Mouse (Mus musculus): ENCODE results near the gene Tnik.
A peak's percentile ranks its signal among the peaks of the same experiment; 100 is the strongest.

The Tnik gene

DNA sequence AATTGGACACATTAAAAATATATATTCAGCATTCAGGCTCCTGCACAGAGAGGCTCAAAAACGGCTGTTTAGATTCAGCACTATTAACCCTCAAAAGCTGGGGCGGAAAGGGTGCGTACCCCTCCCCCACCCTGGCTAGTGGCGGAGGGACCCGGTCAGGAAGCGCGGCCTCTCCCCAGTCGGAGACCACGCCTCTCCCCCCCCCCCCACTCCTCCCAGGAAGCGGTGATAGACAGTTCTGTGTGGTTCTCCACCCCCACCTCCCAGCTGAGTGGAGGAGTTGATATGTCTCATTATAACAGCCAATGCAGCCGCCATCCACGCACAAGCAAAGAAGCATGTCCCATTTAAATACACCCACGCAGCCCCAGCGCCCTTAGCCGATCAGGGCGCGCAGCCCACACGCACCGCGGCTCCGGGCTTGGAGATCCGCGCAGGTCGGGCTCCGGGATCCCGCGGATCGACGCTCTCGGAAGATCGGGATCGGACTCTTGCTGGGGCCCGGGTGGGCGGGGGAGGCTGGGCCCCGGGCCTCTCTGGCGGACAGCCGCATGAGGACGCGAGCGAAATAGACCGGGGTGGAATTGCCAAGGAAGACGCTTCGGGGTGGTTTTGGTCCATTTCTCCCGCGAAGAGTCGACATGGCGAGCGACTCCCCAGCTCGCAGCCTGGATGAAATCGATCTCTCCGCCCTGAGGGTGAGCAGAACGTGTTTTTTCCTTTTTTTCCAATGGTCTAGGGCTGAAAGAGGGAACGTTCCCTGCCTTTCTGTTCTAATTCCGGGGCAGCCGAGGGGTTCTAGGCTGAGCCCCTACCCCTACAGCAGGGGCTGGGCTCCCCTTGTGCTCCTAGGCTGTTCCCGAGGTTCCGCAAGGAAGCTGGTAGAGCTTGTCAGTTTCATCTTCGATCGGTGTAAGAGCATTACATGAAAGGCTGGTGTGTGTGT is at the start of gene Tnik:
Tnik (plus strand) TSS at position 213 of the 946 bp plus-strand sequence.
- peak; percentile 47 to 58 for DNase-seq

GRCm38 (mm10) chr3:28214886-28215311 is 48.1 kb upstream of the Tnik start:
- DNase-seq = peak in 1 of 2 experiments; percentile 10

DNA sequence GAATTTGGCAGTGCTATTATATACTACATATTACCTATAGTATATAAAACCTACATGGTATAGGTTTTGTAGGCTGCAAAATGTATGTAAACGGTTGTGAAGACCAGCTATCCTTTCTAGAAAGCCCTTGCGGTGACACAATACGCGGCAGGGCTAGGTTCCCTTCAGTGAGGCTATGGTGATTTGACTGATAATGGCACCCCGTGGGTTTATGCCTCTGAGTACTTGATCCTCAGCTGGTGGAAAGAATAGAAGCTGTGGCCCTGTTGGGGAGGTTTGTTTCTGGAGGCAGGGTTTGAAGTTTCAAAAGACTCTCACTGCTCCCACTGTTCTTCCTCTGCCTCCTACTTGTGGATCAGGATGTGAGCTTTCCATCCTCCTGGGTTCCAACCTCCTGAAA is 46.0 kb upstream of the Tnik start:
- DNase-seq = no peak

GRCm38 (mm10) chr3:28219533-28219932 is 43.5 kb upstream of the Tnik start:
- DNase-seq = no peak

GRCm38 (mm10) chr3:28219964-28220363 is 43.0 kb upstream of the Tnik start:
- no peak for DNase-seq

DNA sequence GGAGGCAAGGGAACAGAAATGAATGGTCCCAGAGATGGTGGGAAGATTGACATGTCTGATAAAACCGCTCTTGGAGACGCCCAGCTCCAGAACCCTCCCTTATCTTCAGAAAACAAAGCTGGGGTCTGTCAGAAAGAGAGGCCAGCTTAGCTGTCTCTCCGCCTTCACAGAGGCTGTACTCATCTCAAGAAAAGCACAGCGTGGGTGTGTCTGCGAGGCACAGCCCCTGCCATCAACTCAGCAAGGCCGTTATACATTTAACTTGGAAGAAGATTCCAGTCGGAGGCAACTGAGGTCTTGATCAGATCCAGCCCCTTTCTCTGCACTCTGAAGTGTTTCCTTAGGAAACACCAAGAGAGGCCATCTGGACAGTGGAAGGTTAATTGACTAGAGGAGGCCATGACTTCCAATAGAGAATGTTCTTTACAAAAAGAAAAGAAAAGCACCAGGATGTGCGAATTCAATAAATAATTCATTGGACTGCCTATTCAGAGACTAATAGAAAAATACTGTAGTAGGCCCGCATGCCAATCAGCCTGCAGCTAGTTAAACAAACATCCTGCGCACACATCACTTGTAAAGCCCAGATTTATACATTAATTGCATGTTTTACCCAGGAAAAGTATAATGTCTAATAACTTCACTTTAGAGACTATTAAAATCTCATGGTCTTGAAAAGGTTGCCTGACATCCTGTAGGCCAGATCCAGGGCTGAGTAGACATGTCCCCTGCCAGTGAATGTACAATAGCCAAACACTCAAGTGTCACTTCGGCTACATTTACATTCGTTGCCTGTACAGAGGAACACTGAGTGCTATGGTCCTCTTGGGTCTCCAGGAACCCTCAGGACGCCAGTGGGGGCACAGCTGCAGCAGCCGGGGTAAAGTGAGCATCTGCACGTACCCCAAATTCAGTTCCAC is 38.3 kb upstream of the Tnik start:
- no peak for DNase-seq

DNA sequence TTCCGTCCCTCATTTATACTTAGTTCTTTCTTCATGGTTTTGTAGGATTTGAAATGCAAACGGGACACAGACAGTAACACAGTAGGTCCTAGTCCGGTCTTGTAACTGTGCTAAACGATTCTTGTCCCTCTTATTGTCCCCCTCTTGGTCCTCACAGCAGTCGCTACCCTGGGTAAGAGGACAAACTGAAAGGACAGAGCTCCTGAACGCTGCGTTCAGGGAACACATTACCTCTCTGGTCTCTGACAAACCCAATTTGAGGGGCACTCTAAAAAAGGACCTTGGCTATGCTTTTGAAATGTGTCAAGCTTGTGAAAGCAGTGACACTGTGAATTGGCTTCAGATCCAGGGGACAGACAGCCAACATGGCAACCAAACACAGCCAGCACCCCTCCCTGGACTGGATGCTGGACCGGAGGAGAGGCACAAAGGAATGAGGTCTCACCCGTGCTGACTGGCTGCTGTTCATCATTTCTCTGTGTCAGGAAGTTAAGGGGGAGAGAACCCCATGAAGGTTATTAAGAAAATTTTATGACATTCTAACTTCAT is 37.6 kb upstream of the Tnik start:
- no peak for DNase-seq

- no peak for DNase-seq
Measured at GRCm38 (mm10) chr3:28226181-28226580, 36.8 kb upstream of the Tnik start.

- DNase-seq = no peak
Measured at GRCm38 (mm10) chr3:28228930-28229329, 34.1 kb upstream of the Tnik start.

GRCm38 (mm10) chr3:28229503-28229902 is 33.5 kb upstream of the Tnik start:
- DNase-seq = no peak

DNA sequence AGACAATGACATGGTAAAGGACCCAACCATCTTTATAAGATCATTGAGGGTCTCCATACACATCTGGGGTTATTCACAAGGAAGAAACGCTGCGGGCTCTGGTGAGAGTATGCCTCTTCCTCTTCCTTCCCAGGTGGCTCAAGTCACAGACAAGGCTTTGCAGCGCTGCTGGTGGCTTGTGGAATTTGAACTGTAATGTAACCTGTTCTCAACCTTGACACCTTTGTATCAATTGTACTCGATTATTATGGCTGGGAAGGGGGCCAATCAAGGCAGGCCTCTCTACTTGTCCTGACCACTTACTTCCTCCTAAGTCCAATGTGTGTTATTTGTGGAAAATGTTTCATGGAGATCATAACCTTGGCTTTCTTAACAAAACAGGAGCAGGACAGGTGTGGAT is 30.1 kb upstream of the Tnik start:
- no peak for DNase-seq

DNA sequence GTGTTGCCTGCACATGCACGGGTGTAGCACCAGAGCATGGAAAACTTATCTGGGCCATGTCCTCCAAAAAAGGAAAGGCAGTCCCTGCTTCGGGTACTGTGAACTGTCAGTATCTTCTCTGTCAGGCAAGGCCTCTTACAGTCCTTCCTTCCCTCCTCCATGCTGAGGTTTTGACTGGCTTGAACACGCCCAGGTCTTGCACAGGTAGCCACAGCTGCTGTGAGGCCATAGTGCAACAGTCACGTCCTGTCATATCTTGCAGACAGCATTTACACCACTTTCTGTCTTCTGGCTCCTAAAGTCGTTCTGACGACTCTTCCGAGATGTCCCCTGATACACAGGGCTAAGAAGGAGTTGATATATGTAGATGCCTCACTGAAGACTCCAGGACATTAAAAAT is 28.8 kb upstream of the Tnik start:
- no peak for DNase-seq

- DNase-seq = no peak
Measured at GRCm38 (mm10) chr3:28236689-28237088, 26.3 kb upstream of the Tnik start.

- DNase-seq = no peak
Measured at GRCm38 (mm10) chr3:28238136-28238535, 24.9 kb upstream of the Tnik start.

DNA sequence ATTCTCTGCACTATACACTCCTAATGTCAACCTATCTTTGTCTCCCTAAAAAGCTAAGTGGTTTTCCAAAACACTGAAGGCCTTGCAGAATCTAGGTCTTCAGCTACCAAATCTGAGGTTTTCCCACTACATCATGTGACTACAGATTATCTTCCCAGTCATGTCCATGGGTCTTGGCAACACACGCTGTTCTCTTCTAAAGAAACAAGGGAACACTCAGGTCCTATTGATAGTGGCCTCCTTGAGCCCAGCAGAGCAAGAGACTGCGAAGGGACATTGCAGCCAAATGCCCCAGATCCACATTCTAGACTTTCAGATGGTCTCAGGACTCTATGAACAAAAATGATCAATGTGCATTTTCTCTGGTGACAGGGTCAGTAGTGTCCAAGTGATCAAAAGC is 20.5 kb upstream of the Tnik start:
- no peak for DNase-seq

- no peak for DNase-seq
Measured at GRCm38 (mm10) chr3:28244244-28244890, 18.6 kb upstream of the Tnik start.

- no peak for DNase-seq
Measured at GRCm38 (mm10) chr3:28248255-28248957, 14.6 kb upstream of the Tnik start.

DNA sequence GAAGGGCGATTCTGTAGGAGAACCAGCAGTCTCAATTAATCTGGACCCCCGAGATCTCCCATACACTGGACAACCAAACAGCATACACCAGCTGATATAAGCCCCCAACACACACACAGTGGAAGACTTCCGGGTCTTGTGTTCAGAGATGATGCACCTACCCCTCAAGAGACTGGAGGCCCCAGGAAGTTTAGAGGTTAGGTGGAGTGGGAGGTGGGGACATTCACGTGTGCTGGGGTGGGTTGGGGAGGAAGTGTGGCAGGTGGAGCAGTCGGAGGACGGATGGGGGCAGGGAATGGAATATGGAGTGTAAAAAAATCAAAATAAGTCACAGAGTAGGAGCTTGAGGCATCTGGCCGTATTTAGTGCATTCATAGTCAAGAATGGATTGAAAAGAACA is 7.3 kb upstream of the Tnik start:
- DNase-seq = no peak

GRCm38 (mm10) chr3:28262371-28263001 is 528 bp upstream of the Tnik start:
- DNase-seq = peak; percentile 27 to 59

DNA sequence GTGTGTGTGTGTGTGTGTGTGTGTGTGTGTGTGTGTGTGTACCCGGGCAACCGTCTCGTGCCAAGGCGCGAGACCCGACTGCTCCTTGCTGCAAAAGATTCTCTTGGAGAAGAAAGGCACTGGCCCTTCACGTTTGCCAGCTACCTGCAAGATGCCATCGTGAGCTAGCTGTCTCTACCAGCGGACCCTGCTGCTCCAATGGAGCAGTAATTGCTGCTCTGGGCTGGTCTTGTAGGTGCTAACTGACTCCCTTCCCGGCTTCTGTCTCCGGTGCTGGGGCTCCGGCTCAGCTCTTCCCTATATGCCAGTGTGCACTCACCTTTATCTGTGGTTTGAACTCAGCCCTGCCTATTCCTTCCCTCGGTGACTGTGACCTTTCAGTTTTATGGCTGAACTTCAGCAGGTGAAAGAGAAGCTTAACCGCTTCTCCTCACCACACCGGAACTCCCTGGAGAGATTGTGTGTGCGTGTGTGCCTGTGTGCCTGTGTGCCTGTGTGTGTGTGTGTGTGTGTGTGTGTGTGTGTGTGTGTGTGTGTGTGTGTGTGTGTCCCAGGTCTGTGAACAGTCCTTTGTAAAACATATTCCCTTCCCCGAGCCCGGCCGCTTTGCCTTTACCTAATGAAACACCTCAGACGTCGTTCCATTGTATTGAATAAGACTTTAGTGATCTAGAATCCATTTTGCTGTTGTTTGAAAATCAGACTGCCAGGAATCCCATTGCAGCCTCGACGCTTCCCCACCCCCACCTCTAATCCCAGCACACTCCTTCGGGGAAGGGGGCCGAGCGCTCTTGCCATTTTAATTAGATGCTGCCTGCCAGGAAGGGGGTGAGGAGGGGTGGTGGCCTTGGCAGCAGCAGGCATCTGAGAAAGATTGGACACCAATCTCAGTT is 1.2 kb downstream of the Tnik start:
- DNase-seq = peak in 1 of 2 experiments; percentile 29

DNA sequence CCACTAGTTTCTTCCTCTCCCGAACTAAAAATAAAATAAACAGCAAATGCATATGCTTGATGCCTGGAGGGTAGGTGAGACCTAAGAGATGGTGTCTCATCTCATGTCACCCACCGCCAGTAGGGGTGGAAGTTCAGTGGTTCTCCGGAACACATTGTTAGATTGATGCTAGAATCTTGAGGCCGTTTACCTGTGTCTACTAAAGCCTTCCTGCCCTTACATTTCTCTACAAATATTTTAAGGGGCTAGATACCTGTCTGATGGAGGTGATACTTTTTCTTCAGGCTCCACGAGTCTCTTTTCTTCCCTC is 1.8 kb downstream of the Tnik start:
- DNase-seq = no peak
